Mouse (Mus musculus) heart, postnatal 10 days (tissue): ENCODE measurements at regions not wholly inside any gene's neighbourhood (a gene's known extent, or its start where the extent isn't known, plus 50 kb on each side); places are given as distances from the start of the nearest gene placed in this dataset.

Experiments
- DNase-seq, 2 experiments: peaks; one replicate each; pipeline ENCODE4 v3.0.0; 2021
- intact Hi-C: fragments of 180-260 bp; cut with DNase I; formaldehyde crosslinking; loops from one replicate; pipeline ENCODE4 v1.15.1; 2025

- intact Hi-C loops = loop anchor here (10.0 kb wide), 2 partner anchors 603 to 643 kb away; partner anchors contain the start of gene Shroom3
- peak; percentile 82 to 85 for DNase-seq
These were observed 61.0 kb downstream of the Ccng2 start for GRCm38 (mm10) chr5:93328059-93328458.

GRCm38 (mm10) chr5:93330851-93331250 lies 63.8 kb downstream of the Ccng2 start:
- no peak for DNase-seq
- intact Hi-C loops = no loop called here

- intact Hi-C loops = no loop called here
- DNase-seq = no peak
These were observed 86.0 kb downstream of the Ccng2 start for GRCm38 (mm10) chr5:93353101-93353500.
